Mouse (Mus musculus): ENCODE data around the gene Psmc3.

- TF ChIP-seq POLR2A (IDR thresholded peaks at IDR 0.05; ENCODE audit: control insufficient read depth, low read depth, low read length), result no peak
- TF ChIP-seq CTCF (IDR thresholded peaks at IDR 0.05; ENCODE audit: control insufficient read depth, insufficient read depth, insufficient replicate concordance, low read depth, low read length), result no peak
Measured at GRCm38 (mm10) chr2:91084179-91084820, 30.5 kb downstream of the Psmc3 start.

All from testis, adult 2 months (tissue).